Mouse (Mus musculus) cortical plate, adult 2 months (tissue): Measurements from ENCODE around the gene Gm45233.

Source experiments
- CTCF ChIP-seq: fragments of 200-500 bp; IDR thresholded peaks from 2 replicates; pipeline ENCODE4 v1.5.1; 2011; ENCODE audit warnings: mild to moderate bottlenecking, control low read depth, low read length; ENCODE audit not compliant: insufficient read depth; ENCODE audit errors: extremely low read depth
- POLR2A ChIP-seq: fragments of 200-500 bp; IDR thresholded peaks from 2 replicates; pipeline ENCODE4 v1.6.1; 2011; ENCODE audit warnings: mild to moderate bottlenecking, low read length, control low read depth; ENCODE audit not compliant: insufficient read depth; ENCODE audit errors: extremely low read depth

GRCm38 (mm10) chr7:43449811-43450210, 5.9 kb downstream of the Gm45233 start:
- TF ChIP-seq CTCF (no peak), POLR2A (no peak)
